22 mouse cellular contexts compared by ENCODE assay signal in genomic region chr9:40696086-40696485, GRCm38 (mm10). TPM values are rescaled to one million over a fixed set of nuclear protein-coding genes. Genes with fewer than 3 reads are reported as not detected.
DNase-seq lines count a peak whose midpoint lies in the region; ATAC-seq lines count a peak whose summit lies in the region.
"Had no signal": no experiment of that assay in that cellular context is flagged by ENCODE, and none has a peak within 500 bp of the region (broad histone marks: within the 10 kb centered on the region; RNA-seq: fewer than 3 reads in every experiment).

No protein-coding gene starts in this region.

- H3K36me3 ChIP-seq in hindbrain, embryonic 10.5 days: peaks cover 14% of the 10 kb centered on the region; the same call in 1 of the 2 replicates
- peaks cover 11% of the 10 kb centered on the region; the same call in 1 of the 2 replicates for H3K36me3 ChIP-seq in hindbrain, embryonic 12.5 days
- H3K36me3 ChIP-seq: G1E had no signal

- H3K9me3 ChIP-seq in hindbrain, embryonic 10.5 days: no peaks in the 10 kb centered on the region
- H3K9me3 ChIP-seq in hindbrain, embryonic 12.5 days (replicated peaks): no peaks in the 10 kb centered on the region
- H3K9me3 ChIP-seq: G1E had no signal

- no peak overlapping the region for H3K4me2 ChIP-seq in hindbrain, embryonic 12.5 days (replicated peaks)

- H3K27ac ChIP-seq in hindbrain, embryonic 10.5 days: peak overlapping the region; percentile 35; the same call in 1 of the 2 replicates
- H3K27ac ChIP-seq in hindbrain, embryonic 12.5 days: no peak overlapping the region

- ATAC-seq in cerebellum, adult (ENCODE audit: insufficient number of reproducible peaks, low FRiP score, low TSS enrichment): no peak
- ATAC-seq in hindbrain, embryonic 12.5 days (ENCODE audit: low FRiP score): no peak
- ATAC-seq: activated CD4-positive, CD25-positive, alpha-beta regulatory T cell, adult 4 months; CD4-positive, CD25-positive, alpha-beta regulatory T cell, adult 4 months; Patski had no signal

- peaks cover 34% of the 10 kb centered on the region for H3K4me1 ChIP-seq in hindbrain, embryonic 10.5 days (replicated peaks)
- H3K4me1 ChIP-seq in hindbrain, embryonic 12.5 days: peaks cover 36% of the 10 kb centered on the region

- WGBS in hindbrain, embryonic 10.5 days: 87% methylated on average over 4 of the region's 4 CpGs
- 93% methylated on average over 4 of the region's 4 CpGs for WGBS in hindbrain, embryonic 12.5 days

- no peaks in the 10 kb centered on the region for H3K27me3 ChIP-seq in hindbrain, embryonic 10.5 days (ENCODE audit: insufficient read depth, poor library complexity, severe bottlenecking)
- H3K27me3 ChIP-seq in hindbrain, embryonic 12.5 days: no peaks in the 10 kb centered on the region

- no peak overlapping the region for H3K9ac ChIP-seq in hindbrain, embryonic 12.5 days

- no peak overlapping the region for H3K4me3 ChIP-seq in hindbrain, embryonic 10.5 days
- H3K4me3 ChIP-seq in hindbrain, embryonic 12.5 days: no peak overlapping the region

- DNase-seq in cerebellum, adult 11-12 months: peak; percentile 54
- peak; percentile 56 for DNase-seq in cerebellum, adult 9-11 months
- no peak for DNase-seq in cerebellum, adult 11 months
- no peak for DNase-seq in hindbrain, embryonic 10.5 days (ENCODE audit: low spot score)
- DNase-seq: adrenal gland, adult 2 months; adrenal gland, adult 8-10 months; adrenal gland, postnatal 10 days; adrenal gland, postnatal 14 days; adrenal gland, postnatal 25 days; adrenal gland, postnatal 36 days; B cell, adult 2 months; cerebellum, adult 8-10 months; cerebellum, adult 9-10 months had no signal

RNA-seq across cellular contexts. Expression of gene Clmp, which starts 10.3 kb away (rescaled TPM):
- 33.7 and 37.0 TPM in 2 replicates for polyA plus RNA-seq in hindbrain, embryonic 10.5 days (2016; fragmentation: Nextera tagmentation; extraction: Ambion mirVana)
- 59.6 and 62.0 TPM in 2 replicates for polyA plus RNA-seq in hindbrain, embryonic 12.5 days (2016; fragmentation: Nextera tagmentation; extraction: Ambion mirVana)
- polyA plus RNA-seq: G1E had no signal

RNA-seq across cellular contexts. Expression of gene Gm21915, which starts 25.7 kb away (rescaled TPM):
- polyA plus RNA-seq in hindbrain, embryonic 10.5 days (2016; fragmentation: Nextera tagmentation; extraction: Ambion mirVana): not detected in 2 replicates
- not detected in 2 replicates for polyA plus RNA-seq in hindbrain, embryonic 12.5 days (2016; fragmentation: Nextera tagmentation; extraction: Ambion mirVana)
- polyA plus RNA-seq: activated CD4-positive, CD25-positive, alpha-beta regulatory T cell, adult 4 months; adrenal gland, adult 2 months; brain, embryonic 14.5 days; C2C12; CD4-positive, CD25-positive, alpha-beta regulatory T cell, adult 4 months; cerebellum, adult 2 months; G1E; Patski had no signal

Comparison
In these comparisons a context has a peak if more than half of its experiments do, and no peak if none do; other contexts are left out.
1. DNase-seq: peak in cerebellum, adult 11-12 months (single experiment) and cerebellum, adult 9-11 months (single experiment); none in cerebellum, adult 11 months (single experiment) and hindbrain, embryonic 10.5 days (single experiment).